Mouse (Mus musculus): ENCODE data around the gene Cd44. TPM values are rescaled to one million over a fixed set of nuclear protein-coding genes. Genes with fewer than 3 reads are reported as not detected.

Cd44 gene
- total RNA-seq, 1 experiment from 2014 or later, result 38.5 TPM

DNA sequence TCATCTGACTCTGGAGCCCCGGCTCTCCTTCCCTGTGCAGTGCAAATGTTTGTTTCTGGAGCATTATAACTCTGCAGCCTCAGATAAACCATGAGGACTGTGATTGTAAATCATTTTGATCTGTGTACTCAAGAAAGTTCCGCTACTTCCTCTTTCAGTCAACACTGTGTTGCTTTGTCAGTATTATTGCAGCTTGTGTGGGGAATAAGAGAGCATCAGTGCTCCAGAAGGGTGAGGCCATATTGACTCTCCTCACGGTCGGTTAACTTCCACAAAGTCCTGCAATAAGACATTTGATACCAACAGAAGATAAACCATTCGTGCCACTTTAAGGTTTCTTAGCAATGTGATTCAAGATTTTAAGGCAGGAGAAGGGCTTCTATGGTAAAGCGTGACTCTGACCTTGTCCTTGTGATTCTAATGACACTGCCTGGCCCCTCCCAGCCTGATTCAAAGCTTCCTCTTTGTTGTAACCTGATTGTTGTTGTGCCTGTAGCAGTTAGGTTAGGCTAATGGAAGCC, 86.1 kb downstream of the Cd44 start:
- DNase-seq, result no peak

DNA sequence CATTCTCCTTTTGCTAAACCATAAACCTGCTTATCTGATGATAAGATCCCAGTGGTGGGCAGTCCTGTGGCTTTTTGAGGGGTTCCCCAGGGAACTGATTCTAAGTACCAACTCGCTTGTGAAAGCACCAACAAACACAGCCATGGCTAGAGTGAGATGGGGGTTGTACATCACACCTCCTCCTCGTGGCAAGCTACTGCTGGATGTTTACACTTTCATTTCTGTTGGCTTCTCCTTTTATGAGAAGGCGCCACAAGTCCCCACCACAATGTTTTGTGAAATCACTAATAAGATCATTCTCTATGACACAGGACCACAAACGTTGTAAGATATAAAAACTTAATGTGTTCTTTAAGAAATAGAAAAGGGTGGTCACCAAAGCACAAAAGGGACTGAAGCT, 88.7 kb downstream of the Cd44 start:
- DNase-seq, result no peak

- no peak for DNase-seq
These were observed 92.0 kb downstream of the Cd44 start for GRCm38 (mm10) chr2:102809436-102809835.

- DNase-seq, result no peak
These were observed 93.8 kb downstream of the Cd44 start for GRCm38 (mm10) chr2:102807633-102808032.

GRCm38 (mm10) chr2:102805761-102806496, 95.5 kb downstream of the Cd44 start:
- DNase-seq, result no peak

GRCm38 (mm10) chr2:102805283-102805682, 96.2 kb downstream of the Cd44 start:
- no peak for DNase-seq

- DNase-seq, result no peak
These were observed 97.4 kb downstream of the Cd44 start for GRCm38 (mm10) chr2:102804109-102804508.

DNA sequence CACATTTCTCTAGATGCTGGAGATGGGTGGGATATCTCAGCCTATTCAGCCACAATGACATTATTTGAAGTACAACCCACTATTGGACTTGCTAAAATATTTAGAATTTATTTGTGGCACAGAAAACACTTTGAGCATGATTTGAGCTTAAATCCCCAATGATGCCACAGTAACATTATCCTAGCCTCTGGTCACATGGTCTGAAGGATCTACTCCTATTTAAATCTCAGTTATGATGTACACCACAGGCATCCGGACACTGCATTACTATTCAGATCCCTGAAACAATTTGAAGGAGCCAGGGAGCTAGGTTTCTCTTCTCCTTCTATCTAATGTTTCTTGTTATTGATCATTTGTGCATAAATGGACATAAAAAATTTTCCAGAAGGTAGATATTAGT, 99.6 kb downstream of the Cd44 start:
- no peak for DNase-seq

DNA sequence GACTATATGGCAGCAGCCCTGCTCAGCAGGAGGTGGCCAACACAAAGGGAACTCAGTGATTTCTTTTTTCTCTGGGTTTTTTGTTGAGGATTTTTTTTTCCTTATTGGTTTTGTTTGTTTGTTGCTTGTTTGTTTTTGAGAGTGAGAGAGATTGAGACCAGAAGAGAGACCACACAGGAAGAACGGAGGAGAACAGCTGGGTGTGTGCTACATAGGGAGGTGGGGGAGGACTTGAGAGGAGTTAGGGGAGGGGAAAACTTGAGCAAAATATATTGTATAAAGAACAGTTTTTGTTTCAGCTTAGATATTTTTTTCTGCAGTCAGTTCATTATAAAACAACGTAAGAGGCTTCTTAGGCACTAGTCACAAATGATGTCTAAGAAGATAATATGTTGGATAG, 103.3 kb downstream of the Cd44 start:
- no peak for DNase-seq

DNA sequence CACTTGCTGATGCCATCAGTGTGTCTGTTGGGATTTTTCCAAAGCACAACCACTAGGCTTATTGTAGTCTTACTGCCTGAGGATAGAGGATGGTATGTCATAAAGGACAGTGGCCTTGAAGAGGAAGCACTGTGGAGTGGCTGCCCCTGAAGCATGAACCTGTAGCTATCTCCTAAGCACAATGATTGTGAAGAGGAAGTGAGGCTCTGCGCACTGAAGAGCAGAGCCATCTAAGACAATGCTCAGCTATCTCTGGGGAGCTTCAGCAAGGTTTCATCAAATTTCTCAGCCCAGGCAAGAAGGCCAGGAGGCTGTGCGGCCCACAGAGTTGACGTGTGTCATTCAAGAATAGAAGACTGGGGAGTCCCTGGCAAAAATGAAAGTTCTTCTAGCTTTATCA, 106.4 kb downstream of the Cd44 start:
- no peak for DNase-seq

- DNase-seq, result no peak
These were observed 108.7 kb downstream of the Cd44 start for GRCm38 (mm10) chr2:102792804-102793203.

DNA sequence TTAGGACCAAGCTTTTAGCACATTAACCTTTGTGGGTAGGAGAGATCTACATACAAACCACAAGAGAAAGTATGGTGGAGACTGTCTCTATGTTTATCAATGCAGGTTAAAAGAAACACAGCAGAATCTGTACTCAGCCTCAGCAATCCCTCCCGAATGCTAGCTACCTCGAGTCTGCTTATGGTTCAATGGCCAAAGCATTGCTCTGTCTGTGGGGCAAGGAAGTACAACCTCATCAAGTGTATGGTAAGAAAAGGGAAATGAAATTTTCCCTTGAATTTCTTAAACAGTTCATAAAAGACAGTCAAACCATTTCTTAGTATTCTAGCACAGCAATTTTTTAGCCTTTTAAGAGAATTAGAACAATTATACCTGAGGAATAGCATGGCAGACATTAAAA, 109.8 kb downstream of the Cd44 start:
- DNase-seq, result no peak

DNA sequence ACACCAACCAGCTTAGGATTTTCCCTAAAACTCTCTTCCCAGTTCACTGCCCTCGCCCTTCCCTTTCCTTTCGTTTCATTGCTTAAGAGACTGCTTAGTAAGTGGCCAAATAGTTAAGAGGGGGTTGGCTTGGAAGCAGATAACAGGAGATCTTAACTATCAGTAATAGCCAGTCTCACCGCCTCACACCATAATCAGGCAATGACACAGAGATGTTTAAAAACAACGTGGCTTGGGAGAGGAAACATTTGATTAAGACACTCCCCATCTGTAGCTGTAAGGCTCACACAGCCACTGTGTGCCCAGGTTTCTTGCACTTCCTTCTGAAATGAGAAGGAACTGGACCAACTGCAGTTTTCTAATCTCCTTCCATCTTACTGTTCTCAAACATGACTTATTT, 115.8 kb downstream of the Cd44 start:
- no peak for DNase-seq

DNA sequence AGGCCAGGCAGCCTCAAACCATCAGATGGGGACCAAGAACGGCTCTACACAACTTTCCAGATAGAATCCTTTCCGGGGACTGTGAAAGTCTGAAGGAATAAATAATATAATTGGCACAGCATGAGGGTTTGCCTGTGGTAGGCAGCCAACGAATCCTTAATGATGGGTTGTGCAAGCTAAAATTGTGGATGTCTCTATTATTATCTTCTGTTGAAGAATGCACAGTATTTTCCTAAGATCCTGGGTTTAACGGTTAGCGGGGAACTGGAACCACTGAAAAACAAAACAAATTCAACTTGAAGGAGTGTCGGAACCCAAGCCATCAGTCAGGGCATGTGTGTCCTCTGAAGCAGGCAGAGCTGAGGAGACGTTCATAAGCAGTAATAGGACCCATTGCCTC, 118.7 kb downstream of the Cd44 start:
- DNase-seq, result no peak

DNA sequence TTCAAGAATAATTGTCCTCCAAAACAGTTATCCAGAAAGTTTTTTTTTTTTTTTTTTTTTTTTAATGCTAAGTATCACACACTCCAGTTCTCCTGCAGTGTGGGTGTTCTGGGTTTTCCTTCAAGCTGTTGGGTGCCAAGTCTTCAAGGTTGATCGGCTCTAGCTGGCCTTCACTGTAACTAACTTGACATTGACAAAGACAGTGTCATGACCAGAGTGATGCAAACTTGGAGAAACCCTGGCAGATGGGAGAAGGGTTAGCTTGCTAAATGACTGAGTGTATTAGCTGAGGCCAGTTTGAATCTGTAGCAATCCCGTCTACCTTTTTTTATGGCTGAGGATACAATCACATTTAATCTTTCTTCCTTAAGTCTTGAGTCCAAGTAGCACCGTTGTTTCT, 123.3 kb downstream of the Cd44 start:
- no peak for DNase-seq

GRCm38 (mm10) chr2:102775561-102775960, 125.9 kb downstream of the Cd44 start:
- no peak for DNase-seq

DNA sequence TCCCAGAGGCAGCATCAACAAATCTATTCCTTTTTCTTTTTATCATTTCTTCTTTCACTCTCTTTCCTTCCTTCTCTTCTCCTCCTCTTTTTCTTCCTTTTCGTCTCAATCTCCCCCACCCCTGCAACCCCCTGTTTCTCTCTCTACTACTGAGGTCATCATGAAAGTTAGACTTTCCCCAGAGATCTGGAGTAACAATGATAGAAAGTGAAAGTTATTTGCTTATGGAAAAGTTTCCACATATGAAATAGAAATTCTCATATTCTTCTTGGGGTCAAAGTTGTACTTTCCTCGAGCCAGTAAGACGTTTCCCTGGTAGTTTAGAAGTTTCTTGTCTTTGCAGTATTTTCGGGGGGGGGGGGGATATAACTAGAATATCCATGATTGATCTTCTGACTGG, 126.8 kb downstream of the Cd44 start:
- no peak for DNase-seq

- no peak for DNase-seq
These were observed 129.2 kb downstream of the Cd44 start for GRCm38 (mm10) chr2:102772276-102772675.

DNA sequence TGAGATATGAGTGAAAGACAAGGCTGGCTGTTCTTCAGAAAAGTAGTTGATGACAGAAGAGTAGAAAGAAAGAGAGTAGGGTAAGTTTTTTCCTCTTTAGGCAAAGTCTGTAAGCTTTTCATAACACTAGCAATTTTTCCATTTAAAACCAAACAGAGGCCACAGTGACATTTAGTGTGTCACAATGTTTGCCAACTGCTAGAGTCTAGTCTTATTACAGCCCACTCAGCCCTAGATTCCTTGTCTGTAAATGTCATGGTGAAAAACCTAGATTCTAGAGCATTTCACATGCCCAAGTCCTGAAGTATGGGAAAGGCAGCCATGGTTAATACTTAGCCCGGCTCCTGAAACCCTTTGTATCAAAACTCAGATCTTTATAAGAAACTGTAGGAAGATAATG, 130.2 kb downstream of the Cd44 start:
- no peak for DNase-seq

DNA sequence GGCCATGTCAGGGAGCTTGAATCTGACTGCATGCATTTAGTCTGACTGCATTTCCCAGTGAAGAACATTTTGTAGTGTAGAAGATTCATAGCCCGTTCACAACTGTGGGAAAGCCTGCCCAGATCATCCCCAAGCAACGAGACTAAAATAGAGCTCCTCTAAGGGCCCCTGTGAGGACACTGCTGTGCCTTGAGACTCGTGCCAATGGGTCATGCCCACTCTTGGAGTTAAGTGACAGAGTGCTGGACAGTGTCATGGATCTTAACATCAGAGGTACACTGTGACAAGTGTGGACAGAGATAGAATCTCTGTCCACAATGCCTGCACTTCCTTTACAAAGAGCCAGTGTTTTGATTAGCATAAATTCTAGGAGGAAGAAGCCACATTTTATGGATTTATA, 133.2 kb downstream of the Cd44 start:
- no peak for DNase-seq

- no peak for DNase-seq
These were observed 136.7 kb downstream of the Cd44 start for GRCm38 (mm10) chr2:102764602-102765374.

DNA sequence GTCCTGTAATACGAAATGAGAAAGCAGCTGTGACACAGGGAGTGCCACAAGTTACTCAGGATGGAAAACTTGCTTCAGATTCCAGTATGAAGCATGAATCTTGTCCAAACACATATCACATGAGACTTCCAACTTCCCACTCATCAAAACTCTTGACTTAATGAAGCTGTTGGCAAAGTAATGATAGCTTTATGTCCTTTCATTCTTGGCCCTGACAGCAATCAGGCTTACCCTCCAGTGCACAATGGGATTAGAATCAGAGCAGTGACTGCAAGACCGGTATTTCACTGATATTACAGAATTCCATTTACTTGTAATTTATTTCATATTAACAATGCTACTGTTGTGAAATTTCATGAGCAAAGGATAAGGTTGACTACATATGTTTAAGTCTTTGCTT, 137.5 kb downstream of the Cd44 start:
- DNase-seq, result no peak

- DNase-seq, result no peak
These were observed 138.3 kb downstream of the Cd44 start for GRCm38 (mm10) chr2:102763176-102763575.
